Mouse (Mus musculus): ENCODE results near the gene Hivep3.
A peak's percentile ranks its signal among the peaks of the same experiment; 100 is the strongest.

The Hivep3 gene

DNA sequence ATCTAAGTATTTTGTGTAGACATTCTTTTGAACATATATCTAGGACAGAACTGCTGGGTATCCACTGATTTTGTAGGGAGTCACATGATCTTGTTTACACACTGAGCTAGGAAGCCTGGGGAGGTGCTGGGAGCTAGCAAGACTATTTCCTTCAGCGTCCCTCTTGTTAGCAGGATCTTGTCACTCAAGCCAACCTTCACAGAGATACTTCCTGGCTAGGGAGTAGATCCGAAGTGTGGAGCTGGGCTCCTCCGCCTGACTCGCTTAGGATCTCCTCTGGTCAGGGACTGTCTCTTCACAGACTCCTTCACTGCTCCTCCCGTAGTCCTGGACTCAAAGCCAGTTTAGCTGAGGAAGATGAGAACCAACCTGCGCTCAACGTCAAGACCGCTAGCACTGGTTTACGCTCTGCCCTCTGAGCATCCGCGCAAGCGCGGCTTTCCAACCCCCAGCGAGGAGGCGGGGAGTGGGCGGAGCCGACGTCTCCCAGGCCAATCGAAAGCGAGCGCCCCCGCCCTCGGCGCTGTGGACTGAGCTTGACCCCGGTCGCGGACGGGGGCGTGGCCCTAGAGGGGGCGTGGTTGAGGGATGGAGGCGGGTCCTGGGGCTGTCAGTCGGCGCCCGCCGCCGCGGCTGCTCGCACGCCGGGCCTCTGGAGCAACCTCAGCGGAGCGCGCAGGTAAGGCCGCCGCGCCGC is at the start of gene Hivep3:
Hivep3 (plus strand) TSS at position 601 of the 697 bp plus-strand sequence.
- peak; percentile 99 for DNase-seq (ENCODE audit: low spot score)

DNA sequence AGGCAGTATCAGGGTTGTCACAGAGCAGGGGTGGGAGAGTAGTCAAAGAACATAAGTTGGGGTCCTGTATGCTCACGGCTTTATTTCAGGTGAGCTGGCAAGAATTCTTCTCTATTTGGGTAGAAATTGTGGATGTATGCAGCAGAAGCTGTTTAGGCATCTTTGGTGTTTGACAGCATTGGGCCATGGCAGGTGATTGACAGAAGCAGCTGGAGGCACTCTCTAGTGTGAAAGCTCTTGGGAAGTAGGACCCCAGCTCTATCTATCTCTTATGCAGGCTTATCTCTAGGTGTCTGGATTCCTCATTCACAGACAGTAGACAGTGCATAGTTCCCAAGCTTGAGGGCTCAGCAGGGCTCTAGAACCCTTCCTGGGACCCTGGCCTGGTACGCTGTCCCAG is 47.8 kb upstream of the Hivep3 start:
- DNase-seq (ENCODE audit: low spot score) = no peak

DNA sequence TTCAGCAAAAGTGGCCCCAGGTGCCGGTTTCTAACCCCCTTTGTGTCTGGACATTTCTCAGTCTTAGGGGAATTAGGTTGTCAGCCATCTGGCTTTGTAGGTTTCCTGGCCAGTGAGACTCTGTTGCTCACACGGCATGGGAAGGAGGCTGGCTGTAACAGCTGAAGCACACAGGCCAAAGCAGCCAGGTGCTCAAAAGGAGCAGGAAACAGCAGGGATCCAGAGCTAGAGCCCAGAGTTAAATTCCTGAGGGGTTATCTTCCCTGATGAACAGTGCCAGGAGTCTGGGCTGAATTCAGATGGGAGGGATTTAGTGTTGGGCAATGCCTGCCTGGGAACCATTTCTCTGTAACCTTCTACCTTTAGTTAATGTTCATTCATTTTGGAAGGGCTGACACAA is 35.2 kb upstream of the Hivep3 start:
- DNase-seq (ENCODE audit: low spot score) = no peak

- no peak for DNase-seq (ENCODE audit: low spot score)
Measured at GRCm38 (mm10) chr4:119701269-119701954, 32.2 kb upstream of the Hivep3 start.

DNA sequence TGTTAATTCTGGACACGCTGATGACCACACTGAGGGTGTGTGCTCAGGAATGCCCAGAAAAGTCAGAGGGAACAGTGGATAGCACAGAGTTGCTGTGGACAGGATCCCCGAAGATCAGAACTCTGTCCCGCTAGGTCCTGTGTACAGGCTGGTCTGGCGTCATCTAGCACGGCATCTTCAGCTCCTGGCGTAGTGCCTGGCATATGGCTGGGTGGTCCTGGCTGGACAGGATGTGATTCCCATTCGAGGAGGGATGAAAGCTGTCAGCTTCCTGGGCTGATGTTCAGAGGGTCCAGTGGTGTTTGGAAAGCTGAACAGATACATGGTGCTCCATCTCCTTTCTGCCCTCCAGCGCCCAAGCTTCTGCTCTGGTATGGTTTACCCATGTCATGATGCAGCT is 29.6 kb upstream of the Hivep3 start:
- no peak for DNase-seq (ENCODE audit: low spot score)

- DNase-seq (ENCODE audit: low spot score) = no peak
Measured at GRCm38 (mm10) chr4:119707326-119707725, 26.3 kb upstream of the Hivep3 start.

- no peak for DNase-seq (ENCODE audit: low spot score)
Measured at GRCm38 (mm10) chr4:119707751-119708150, 25.8 kb upstream of the Hivep3 start.

- no peak for DNase-seq (ENCODE audit: low spot score)
Measured at GRCm38 (mm10) chr4:119710208-119710607, 23.4 kb upstream of the Hivep3 start.

- DNase-seq (ENCODE audit: low spot score) = no peak
Measured at GRCm38 (mm10) chr4:119717443-119717842, 16.1 kb upstream of the Hivep3 start.

- no peak for DNase-seq (ENCODE audit: low spot score)
Measured at GRCm38 (mm10) chr4:119721531-119721930, 12.1 kb upstream of the Hivep3 start.

DNA sequence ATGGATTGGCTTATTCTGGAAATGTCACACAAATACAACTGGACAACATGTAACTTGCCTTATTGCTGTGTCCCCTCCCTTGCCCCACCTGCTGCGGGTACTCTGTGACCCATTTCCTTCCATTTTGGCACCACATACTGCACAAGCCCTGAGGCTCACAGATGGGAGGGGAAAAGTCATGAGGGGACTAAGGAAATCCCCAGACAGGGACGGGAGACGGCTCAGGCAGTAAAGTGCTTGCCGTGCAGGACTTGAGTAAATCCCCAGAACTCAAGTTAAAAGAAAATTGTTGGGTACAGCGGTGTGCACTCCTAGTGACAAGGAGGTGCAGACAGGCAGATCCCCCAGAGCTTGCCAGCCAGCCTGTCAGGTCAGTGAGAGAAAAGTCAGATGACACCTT is 7.5 kb upstream of the Hivep3 start:
- DNase-seq (ENCODE audit: low spot score) = no peak

GRCm38 (mm10) chr4:119727871-119728270 is 5.7 kb upstream of the Hivep3 start:
- DNase-seq (ENCODE audit: low spot score) = no peak

DNA sequence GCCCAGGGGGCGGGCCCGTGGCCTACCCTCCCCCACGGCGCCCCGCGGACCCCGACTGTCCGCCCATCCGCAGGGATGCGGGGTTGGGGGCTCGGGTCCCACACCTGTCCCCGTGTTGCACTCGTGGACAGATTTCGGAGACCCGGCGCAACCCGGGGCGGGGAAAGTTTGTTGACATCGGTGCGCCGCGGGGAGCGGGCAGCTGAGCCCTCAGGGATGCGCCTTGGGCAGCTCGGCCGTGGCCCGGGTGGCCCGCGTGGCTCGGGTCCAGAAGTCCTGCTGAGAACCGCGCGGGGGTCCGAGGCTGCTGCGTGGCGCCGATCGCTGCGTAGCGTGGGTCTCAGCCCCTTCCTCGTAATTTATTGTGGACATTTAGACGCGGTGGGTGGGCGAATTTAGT is 358 bp downstream of the Hivep3 start:
- DNase-seq (ENCODE audit: low spot score) = no peak

- no peak for DNase-seq (ENCODE audit: low spot score)
Measured at GRCm38 (mm10) chr4:119734352-119734751, 768 bp downstream of the Hivep3 start.

DNA sequence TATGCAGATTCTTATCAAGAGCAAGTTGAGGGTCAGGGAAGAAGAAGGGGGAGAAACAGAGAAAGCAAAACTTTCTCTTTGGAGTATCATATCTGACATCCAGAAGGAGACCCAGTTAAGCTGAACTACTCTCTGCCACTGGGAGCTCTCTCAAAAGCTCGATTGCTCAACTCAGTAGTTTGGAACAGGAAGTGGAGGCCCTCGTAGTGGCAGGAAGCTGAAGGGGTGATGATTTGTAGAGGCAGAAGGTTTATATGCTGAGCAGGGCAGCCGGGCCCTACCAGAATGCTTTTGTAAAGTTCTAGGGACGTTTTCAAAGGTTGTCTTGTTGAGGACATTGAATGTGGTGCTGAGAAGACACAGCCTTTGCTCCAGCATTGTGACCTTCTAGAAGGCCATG is 5.1 kb downstream of the Hivep3 start:
- no peak for DNase-seq (ENCODE audit: low spot score)

DNA sequence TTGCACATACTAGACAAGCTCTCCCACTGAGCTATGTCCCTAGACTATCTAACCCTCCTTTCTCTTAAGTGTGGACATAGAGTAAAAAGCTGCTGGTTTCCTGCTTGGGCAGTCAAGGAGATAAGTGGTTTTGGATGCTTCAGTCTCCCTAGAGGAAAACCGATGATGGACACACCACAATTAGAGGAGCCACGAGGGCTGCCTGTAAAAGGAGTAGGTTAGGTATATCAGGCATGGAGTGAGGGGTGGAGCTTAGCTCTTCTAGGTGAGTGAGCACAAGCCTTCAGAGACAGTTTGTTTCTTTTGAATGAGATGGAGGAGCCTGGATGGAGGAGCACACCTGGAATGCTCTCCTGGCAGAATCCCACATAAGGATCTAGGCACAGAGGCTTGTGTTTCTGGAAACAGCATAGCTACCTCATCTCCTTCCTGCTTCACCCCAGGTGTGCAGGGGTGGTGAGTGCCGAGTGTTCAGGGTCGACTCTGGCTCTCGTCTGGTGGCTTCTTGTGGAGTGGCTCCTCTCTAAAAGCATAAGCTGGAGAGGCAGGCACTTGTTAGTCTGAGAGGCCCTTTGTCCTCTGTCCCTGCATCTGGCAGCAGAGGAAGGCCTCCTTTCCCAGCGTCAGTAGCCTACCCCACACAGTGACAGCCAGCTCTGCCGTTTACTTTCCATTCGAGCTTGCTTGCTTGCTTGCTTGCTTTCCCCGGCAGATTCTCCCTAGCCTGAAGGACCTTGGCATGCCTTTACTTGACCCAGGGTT is 5.9 kb downstream of the Hivep3 start:
- no peak for DNase-seq (ENCODE audit: low spot score)

GRCm38 (mm10) chr4:119748341-119748740 is 14.8 kb downstream of the Hivep3 start:
- no peak for DNase-seq (ENCODE audit: low spot score)

DNA sequence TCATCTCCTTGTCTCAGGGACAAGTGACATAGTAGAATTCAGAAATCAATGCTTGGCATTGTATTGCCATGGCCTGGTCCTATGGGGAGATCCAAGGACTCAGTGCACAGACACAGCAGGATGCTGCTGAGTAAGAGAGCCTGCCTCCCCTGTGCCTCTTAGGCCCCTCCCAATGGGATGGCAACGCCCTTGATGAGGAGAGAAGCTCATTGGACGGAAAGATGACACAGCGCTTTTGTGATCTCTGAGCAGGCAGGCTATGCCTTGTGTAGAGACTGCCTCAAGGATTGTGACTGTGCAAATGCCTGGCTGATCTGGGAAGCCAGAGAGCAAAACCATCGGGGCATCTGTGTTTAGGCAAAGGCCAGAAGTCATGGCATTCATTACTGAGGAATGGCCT is 16.6 kb downstream of the Hivep3 start:
- no peak for DNase-seq (ENCODE audit: low spot score)

- DNase-seq (ENCODE audit: low spot score) = no peak
Measured at GRCm38 (mm10) chr4:119750681-119751211, 17.2 kb downstream of the Hivep3 start.

DNA sequence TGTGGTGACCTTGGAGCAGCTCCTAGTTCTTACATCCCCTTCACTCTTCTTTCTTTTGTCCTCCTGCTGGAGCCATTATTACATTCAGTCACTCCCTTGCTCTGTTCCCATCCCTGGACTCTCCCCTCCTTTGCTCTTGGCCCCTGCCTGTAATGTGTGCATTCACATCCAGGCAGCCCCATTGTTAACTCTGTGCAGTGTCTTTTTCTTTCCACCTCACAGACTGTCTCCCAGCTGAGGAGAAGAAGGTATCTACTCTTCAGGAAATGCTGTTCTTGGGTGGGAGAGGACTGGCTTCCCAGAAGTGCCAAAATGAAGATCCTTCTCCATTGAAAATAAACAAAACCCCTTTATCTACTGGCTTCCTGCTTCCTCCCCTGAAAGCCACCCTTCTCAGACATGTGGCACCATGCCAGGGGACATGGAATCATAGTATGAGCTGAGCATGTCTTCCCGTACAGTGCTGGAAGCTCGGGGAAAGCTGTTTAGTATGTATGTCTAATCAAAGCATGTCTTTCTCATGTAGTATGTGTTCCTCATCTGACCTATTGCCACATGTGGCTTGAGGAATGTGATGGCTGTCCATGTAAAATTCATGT is 17.9 kb downstream of the Hivep3 start:
- no peak for DNase-seq (ENCODE audit: low spot score)

DNA sequence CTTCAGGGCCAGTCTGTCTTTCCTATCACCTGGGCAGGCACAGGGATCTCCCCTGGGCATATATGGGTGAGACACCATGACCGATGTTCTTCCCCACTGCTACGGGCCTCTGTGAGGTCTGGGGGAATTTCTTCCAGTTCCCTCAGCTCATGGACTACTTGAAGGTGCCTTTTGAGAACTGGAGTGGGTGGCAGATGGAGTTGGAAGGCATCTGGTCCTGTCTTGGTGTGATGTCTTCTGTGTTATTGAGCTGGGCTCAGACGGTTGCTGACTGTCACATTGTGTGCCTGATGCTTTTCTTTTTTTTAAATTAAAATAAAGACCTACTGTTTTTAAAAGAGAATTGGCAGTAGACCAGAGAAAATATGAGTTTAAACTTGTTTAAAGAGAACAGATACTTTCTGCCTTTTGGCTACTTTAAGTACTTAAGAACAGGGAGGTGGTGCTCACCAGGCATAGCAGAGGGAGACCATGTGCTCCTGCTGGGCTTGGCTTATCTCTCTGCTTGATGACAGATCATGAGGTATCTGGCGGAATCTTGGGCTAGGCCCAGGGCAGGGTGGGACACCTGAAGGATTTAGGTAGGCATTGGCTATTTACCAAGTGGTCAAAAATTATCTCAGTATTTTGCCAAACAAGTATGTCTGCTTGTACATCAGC is 26.1 kb downstream of the Hivep3 start:
- no peak for DNase-seq (ENCODE audit: low spot score)

GRCm38 (mm10) chr4:119760820-119761219 is 27.2 kb downstream of the Hivep3 start:
- no peak for DNase-seq (ENCODE audit: low spot score)
